Mouse (Mus musculus): Measurements from ENCODE around the gene Pabpn1l. TPM values are rescaled to one million over a fixed set of nuclear protein-coding genes. Genes with fewer than 3 reads are reported as not detected.
"Not testable (repeated sequence)": the region's sequence is repeated elsewhere in the genome, so short reads cannot be mapped to it uniquely, and the experiment has no call there.

Pabpn1l gene
- polyA plus RNA-seq, 1 experiment from 2014 or later = not detected

DNA sequence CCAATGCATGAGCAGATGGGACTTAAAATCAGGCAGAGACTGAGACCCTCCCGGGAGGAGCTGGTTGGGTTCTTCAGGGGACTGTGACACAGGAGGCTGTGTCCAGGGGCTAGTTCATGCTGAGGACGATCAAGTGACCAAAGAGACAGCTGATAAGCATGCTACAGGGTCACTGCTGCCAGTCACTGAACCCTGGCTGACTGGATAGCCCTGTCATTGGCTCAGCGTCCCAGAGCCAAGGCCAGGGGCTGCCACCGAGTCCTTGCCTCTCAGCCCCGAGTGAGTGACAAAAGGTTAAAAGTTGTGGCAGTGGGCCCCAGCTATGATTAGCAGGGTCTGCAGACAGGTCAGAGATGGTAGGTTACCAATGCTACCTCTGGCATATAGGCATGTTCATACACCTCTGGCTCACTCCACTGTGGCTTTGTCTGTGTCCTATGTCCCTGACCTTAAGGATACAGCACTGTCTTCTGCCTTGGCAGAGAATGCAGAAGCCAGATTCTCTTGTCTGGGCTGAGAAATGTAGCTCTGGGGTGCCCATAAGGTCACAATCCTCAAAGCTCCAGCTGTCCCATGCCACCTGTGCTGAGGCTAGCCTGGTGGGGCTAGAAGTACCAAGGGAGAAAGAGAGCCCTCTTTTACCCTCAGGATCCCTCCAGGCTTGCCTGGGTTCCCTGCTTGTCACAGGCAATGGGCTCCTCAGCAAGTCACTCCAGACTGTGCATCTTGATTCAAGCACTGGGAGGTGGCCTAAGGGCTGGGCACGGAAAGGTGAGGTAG lies 21.8 kb upstream of the Pabpn1l start:
- Histone ChIP-seq H3K27ac (no peak overlapping the region), H3K4me1 (peaks cover 30% of the 10 kb centered on the region), H3K9me3 (no peaks in the 10 kb centered on the region), H3K9ac (no peak overlapping the region), H3K4me2 (no peak overlapping the region), H3K4me3 (no peak overlapping the region), H3K27me3 (0 out of 2 replicates have a peak, but pooled peaks cover 6% of the 10 kb centered on the region), H3K36me3 (0 out of 2 replicates have a peak, but pooled peaks cover 7% of the 10 kb centered on the region)
- no peak for ATAC-seq (ENCODE audit: borderline replicate concordance, extremely low read depth, low FRiP score, low TSS enrichment)
- WGBS = 64% methylated on average over 6 of the region's 6 CpGs

DNA sequence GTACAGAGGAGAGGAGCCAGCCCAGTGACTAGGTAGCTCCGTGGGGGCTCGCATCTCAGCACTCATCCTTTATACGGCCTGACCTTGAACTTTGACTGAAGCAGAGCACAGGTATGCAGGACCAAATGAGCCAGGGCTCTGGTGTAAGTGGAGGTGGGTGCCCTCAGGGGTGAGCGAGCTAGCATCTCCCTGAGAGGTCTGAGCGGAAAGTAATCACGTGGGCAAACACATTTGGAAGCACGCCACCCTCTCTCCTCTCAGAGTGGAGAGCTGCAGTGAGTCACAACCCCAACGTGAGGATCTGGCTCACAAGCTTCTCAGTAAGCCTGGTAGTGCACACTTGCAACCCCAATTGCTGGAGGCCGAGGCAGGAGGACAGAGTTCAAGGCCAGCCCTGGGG lies 19.5 kb upstream of the Pabpn1l start:
- no peaks in the 10 kb centered on the region for H3K36me3 ChIP-seq
- H3K4me3 ChIP-seq = no peak overlapping the region
- 0 out of 2 replicates have a peak, but pooled peaks cover 6% of the 10 kb centered on the region for H3K27me3 ChIP-seq
- no peak for ATAC-seq (ENCODE audit: borderline replicate concordance, extremely low read depth, low FRiP score, low TSS enrichment)
- no peaks in the 10 kb centered on the region for H3K9me3 ChIP-seq
- H3K4me1 ChIP-seq = peaks cover 44% of the 10 kb centered on the region
- WGBS = 46% methylated on average over 9 of the region's 9 CpGs
- no peak overlapping the region for H3K27ac ChIP-seq
- no peak overlapping the region for H3K9ac ChIP-seq
- H3K4me2 ChIP-seq = no peak overlapping the region

DNA sequence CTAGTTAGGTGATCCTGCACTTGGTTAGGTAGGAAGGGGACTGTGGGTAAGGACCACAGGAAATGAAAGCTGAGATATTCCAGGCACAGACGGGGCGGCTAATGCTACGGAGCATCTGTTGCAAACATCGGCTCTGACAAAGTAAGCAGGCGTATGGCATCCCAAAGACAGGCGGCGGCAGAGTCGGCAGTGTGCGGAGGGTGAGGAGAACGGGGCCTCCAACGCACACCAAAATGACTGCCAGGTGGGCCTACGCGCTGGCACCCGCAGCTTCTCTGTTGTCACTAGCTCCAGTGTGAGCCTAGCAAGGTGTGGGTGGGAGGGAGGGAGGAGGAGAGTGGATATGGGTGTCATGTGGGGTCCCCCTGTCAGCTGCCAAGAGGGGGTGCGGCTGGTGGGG lies 18.9 kb upstream of the Pabpn1l start:
- no peaks in the 10 kb centered on the region for H3K9me3 ChIP-seq
- no peak overlapping the region for H3K9ac ChIP-seq
- H3K4me3 ChIP-seq = no peak overlapping the region
- peaks cover 50% of the 10 kb centered on the region for H3K4me1 ChIP-seq
- 0 out of 2 replicates have a peak, but pooled peaks cover 6% of the 10 kb centered on the region for H3K27me3 ChIP-seq
- ATAC-seq (ENCODE audit: borderline replicate concordance, extremely low read depth, low FRiP score, low TSS enrichment) = no peak
- no peak overlapping the region for H3K27ac ChIP-seq
- 58% methylated on average over 15 of the region's 15 CpGs for WGBS
- no peaks in the 10 kb centered on the region for H3K36me3 ChIP-seq
- H3K4me2 ChIP-seq = no peak overlapping the region

GRCm38 (mm10) chr8:122640825-122641224 lies 18.3 kb upstream of the Pabpn1l start:
- Histone ChIP-seq H3K9me3 (no peaks in the 10 kb centered on the region), H3K9ac (no peak overlapping the region), H3K4me1 (peaks cover 50% of the 10 kb centered on the region), H3K27ac (no peak overlapping the region), H3K27me3 (0 out of 2 replicates have a peak, but pooled peaks cover 6% of the 10 kb centered on the region), H3K4me2 (no peak overlapping the region), H3K4me3 (no peak overlapping the region), H3K36me3 (no peaks in the 10 kb centered on the region)
- 80% methylated on average over 4 of the region's 4 CpGs for WGBS
- ATAC-seq (ENCODE audit: borderline replicate concordance, extremely low read depth, low FRiP score, low TSS enrichment) = no peak

GRCm38 (mm10) chr8:122639521-122640248 lies 17.1 kb upstream of the Pabpn1l start:
- H3K36me3 ChIP-seq = peaks cover 3% of the 10 kb centered on the region; the same call in 1 of the 2 replicates
- no peak overlapping the region for H3K4me3 ChIP-seq
- no peak overlapping the region for H3K9ac ChIP-seq
- no peaks in the 10 kb centered on the region for H3K27me3 ChIP-seq
- WGBS = 19% methylated on average over 16 of the region's 16 CpGs
- peak overlapping the region; percentile 26 for H3K27ac ChIP-seq
- H3K9me3 ChIP-seq = no peaks in the 10 kb centered on the region
- peak; percentile 84 for ATAC-seq (ENCODE audit: borderline replicate concordance, extremely low read depth, low FRiP score, low TSS enrichment)
- 0 out of 2 replicates have a peak overlapping the region, but pooled peaks have one; percentile 6 for H3K4me2 ChIP-seq
- H3K4me1 ChIP-seq = peaks cover 50% of the 10 kb centered on the region

DNA sequence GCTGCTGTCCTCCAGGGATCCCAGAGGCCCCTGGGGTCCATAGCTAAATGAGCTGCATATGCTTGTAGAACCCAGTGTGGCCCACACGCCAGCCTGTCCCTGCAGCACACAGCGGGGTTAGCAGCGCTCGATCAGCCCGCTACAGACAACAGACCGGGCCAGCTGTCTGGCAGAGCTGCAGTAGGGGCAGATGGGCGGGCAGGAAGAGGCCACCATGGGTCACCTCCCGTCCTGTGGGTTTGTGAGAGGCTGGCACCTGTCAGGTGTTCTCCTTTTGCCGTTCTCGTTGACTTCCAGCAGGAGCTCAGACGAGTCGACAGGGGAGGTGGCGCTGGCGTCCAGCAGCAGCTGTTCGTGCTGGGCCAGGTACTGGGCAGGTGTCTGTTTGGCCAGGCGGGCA lies 16.1 kb upstream of the Pabpn1l start:
- no peaks in the 10 kb centered on the region for H3K9me3 ChIP-seq
- peaks cover 50% of the 10 kb centered on the region for H3K4me1 ChIP-seq
- H3K4me2 ChIP-seq = no peak overlapping the region
- WGBS = 75% methylated on average over 16 of the region's 16 CpGs
- H3K9ac ChIP-seq = no peak overlapping the region
- H3K36me3 ChIP-seq = peaks cover 6% of the 10 kb centered on the region; the same call in 1 of the 2 replicates
- H3K27me3 ChIP-seq = no peaks in the 10 kb centered on the region
- ATAC-seq (ENCODE audit: borderline replicate concordance, extremely low read depth, low FRiP score, low TSS enrichment) = no peak
- H3K27ac ChIP-seq = no peak overlapping the region
- H3K4me3 ChIP-seq = no peak overlapping the region

DNA sequence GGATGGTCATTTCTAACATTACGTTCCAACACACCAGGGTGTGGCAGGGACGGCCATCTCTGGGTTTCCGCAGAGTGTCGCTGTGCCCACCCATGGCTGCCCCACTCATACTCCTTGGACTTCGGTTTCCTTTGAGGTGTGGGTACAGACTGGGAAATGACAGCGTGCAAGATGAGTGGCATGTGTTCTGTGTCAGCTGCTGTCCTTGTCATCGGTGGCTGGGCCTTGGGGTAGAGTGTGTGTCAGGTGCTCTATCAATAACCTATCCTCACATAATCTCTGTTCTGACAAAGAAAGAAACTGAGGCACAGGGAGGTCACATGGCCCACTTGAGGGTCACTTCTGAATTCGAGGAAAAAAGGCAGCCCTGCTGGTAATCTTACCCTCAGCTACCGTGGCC lies 14.7 kb upstream of the Pabpn1l start:
- Histone ChIP-seq H3K27me3 (no peaks in the 10 kb centered on the region), H3K9ac (no peak overlapping the region), H3K4me1 (peaks cover 46% of the 10 kb centered on the region), H3K27ac (no peak overlapping the region), H3K4me3 (no peak overlapping the region), H3K4me2 (no peak overlapping the region), H3K36me3 (peaks cover 7% of the 10 kb centered on the region; the same call in 1 of the 2 replicates), H3K9me3 (no peaks in the 10 kb centered on the region)
- ATAC-seq (ENCODE audit: borderline replicate concordance, extremely low read depth, low FRiP score, low TSS enrichment) = no peak
- 83% methylated on average over 9 of the region's 9 CpGs for WGBS

GRCm38 (mm10) chr8:122636803-122637175 lies 14.2 kb upstream of the Pabpn1l start:
- no peak for ATAC-seq (ENCODE audit: borderline replicate concordance, extremely low read depth, low FRiP score, low TSS enrichment)
- no peak overlapping the region for H3K9ac ChIP-seq
- H3K4me3 ChIP-seq = no peak overlapping the region
- H3K27ac ChIP-seq = no peak overlapping the region
- peaks cover 42% of the 10 kb centered on the region for H3K4me1 ChIP-seq
- no peaks in the 10 kb centered on the region for H3K9me3 ChIP-seq
- H3K27me3 ChIP-seq = no peaks in the 10 kb centered on the region
- no peak overlapping the region for H3K4me2 ChIP-seq
- WGBS = 38% methylated on average over 9 of the region's 9 CpGs
- H3K36me3 ChIP-seq = peaks cover 7% of the 10 kb centered on the region; the same call in 1 of the 2 replicates

GRCm38 (mm10) chr8:122635878-122636802 lies 13.6 kb upstream of the Pabpn1l start:
- Histone ChIP-seq H3K27me3 (no peaks in the 10 kb centered on the region), H3K4me2 (no peak overlapping the region), H3K4me3 (no peak overlapping the region), H3K9me3 (no peaks in the 10 kb centered on the region), H3K4me1 (peaks cover 35% of the 10 kb centered on the region), H3K9ac (no peak overlapping the region), H3K36me3 (peaks cover 7% of the 10 kb centered on the region; the same call in 1 of the 2 replicates), H3K27ac (no peak overlapping the region)
- no peak for ATAC-seq (ENCODE audit: borderline replicate concordance, extremely low read depth, low FRiP score, low TSS enrichment)
- 41% methylated on average over 14 of the region's 14 CpGs for WGBS

DNA sequence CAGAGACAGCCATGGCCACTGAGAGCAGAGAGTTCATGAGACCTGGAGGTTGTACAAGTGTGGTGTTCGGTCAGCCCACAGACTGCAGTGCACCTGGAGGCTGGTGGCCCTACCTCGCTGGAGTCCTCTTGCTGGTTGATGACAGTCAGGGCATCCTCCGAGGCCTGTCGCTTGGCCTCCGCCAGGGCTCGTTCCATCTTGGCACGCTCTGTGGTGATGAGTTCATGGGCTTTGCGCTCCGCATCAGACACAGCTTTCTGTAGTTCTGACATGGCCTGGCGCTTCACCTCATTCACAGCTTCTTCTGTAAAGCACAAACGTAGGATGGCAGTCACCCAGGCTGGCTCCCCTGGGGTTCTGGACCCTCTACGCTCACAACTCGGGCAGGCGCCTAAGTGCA lies 10.7 kb upstream of the Pabpn1l start:
- Histone ChIP-seq H3K4me1 (peaks cover 13% of the 10 kb centered on the region; the same call in 1 of the 2 replicates), H3K4me3 (no peak overlapping the region), H3K4me2 (no peak overlapping the region), H3K9me3 (no peaks in the 10 kb centered on the region), H3K36me3 (peaks cover 7% of the 10 kb centered on the region; the same call in 1 of the 2 replicates), H3K27me3 (0 out of 2 replicates have a peak, but pooled peaks cover 3% of the 10 kb centered on the region), H3K9ac (no peak overlapping the region), H3K27ac (no peak overlapping the region)
- WGBS = 88% methylated on average over 14 of the region's 14 CpGs
- no peak for ATAC-seq (ENCODE audit: borderline replicate concordance, extremely low read depth, low FRiP score, low TSS enrichment)

- 65% methylated on average over 3 of the region's 3 CpGs for WGBS
- ATAC-seq (ENCODE audit: borderline replicate concordance, extremely low read depth, low FRiP score, low TSS enrichment); H3K9ac ChIP-seq; H3K4me2 ChIP-seq; H3K36me3 ChIP-seq; H3K4me3 ChIP-seq; H3K27ac ChIP-seq; H3K9me3 ChIP-seq; H3K27me3 ChIP-seq: not testable (repeated sequence)
- H3K4me1 ChIP-seq = peaks cover 10% of the 10 kb centered on the region; the same call in 1 of the 2 replicates
Observed at GRCm38 (mm10) chr8:122632134-122632533, 9.6 kb upstream of the Pabpn1l start.

All from lung, embryonic 15.5 days (tissue).